Mouse (Mus musculus): ENCODE data around the gene Fbn1.

The Fbn1 gene

GRCm38 (mm10) chr2:125454781-125455180 is 53.0 kb downstream of the Fbn1 start:
- DNase-seq (ENCODE audit: low spot score) = no peak

- DNase-seq (ENCODE audit: low spot score) = no peak
Measured at GRCm38 (mm10) chr2:125452369-125453097, 55.3 kb downstream of the Fbn1 start.

GRCm38 (mm10) chr2:125449361-125449760 is 58.4 kb downstream of the Fbn1 start:
- DNase-seq (ENCODE audit: low spot score) = no peak

- no peak for DNase-seq (ENCODE audit: low spot score)
Measured at GRCm38 (mm10) chr2:125448881-125449280, 58.9 kb downstream of the Fbn1 start.

GRCm38 (mm10) chr2:125447274-125447898 is 60.4 kb downstream of the Fbn1 start:
- no peak for DNase-seq (ENCODE audit: low spot score)

GRCm38 (mm10) chr2:125438381-125438780 is 69.4 kb downstream of the Fbn1 start:
- DNase-seq (ENCODE audit: low spot score) = no peak

GRCm38 (mm10) chr2:125436240-125436639 is 71.6 kb downstream of the Fbn1 start:
- no peak for DNase-seq (ENCODE audit: low spot score)

- DNase-seq (ENCODE audit: low spot score) = no peak
Measured at GRCm38 (mm10) chr2:125433524-125433923, 74.3 kb downstream of the Fbn1 start.

- DNase-seq (ENCODE audit: low spot score) = no peak
Measured at GRCm38 (mm10) chr2:125431491-125431890, 76.3 kb downstream of the Fbn1 start.

GRCm38 (mm10) chr2:125428811-125429438 is 78.9 kb downstream of the Fbn1 start:
- DNase-seq (ENCODE audit: low spot score) = no peak

- no peak for DNase-seq (ENCODE audit: low spot score)
Measured at GRCm38 (mm10) chr2:125420604-125421003, 87.2 kb downstream of the Fbn1 start.

GRCm38 (mm10) chr2:125419681-125420080 is 88.1 kb downstream of the Fbn1 start:
- DNase-seq (ENCODE audit: low spot score) = no peak

GRCm38 (mm10) chr2:125418546-125418945 is 89.2 kb downstream of the Fbn1 start:
- no peak for DNase-seq (ENCODE audit: low spot score)

GRCm38 (mm10) chr2:125416541-125417245 is 91.1 kb downstream of the Fbn1 start:
- no peak for DNase-seq (ENCODE audit: low spot score)

- DNase-seq (ENCODE audit: low spot score) = no peak
Measured at GRCm38 (mm10) chr2:125412351-125412750, 95.4 kb downstream of the Fbn1 start.

GRCm38 (mm10) chr2:125411777-125412176 is 96.0 kb downstream of the Fbn1 start:
- no peak for DNase-seq (ENCODE audit: low spot score)

GRCm38 (mm10) chr2:125404509-125405105 is 103.2 kb downstream of the Fbn1 start:
- DNase-seq (ENCODE audit: low spot score) = no peak

- DNase-seq (ENCODE audit: low spot score) = no peak
Measured at GRCm38 (mm10) chr2:125402276-125402675, 105.5 kb downstream of the Fbn1 start.

- no peak for DNase-seq (ENCODE audit: low spot score)
Measured at GRCm38 (mm10) chr2:125400121-125400520, 107.7 kb downstream of the Fbn1 start.

- DNase-seq (ENCODE audit: low spot score) = no peak
Measured at GRCm38 (mm10) chr2:125397796-125398195, 110.0 kb downstream of the Fbn1 start.

GRCm38 (mm10) chr2:125394428-125395101 is 113.2 kb downstream of the Fbn1 start:
- DNase-seq (ENCODE audit: low spot score) = no peak

GRCm38 (mm10) chr2:125391582-125391981 is 116.2 kb downstream of the Fbn1 start:
- DNase-seq (ENCODE audit: low spot score) = no peak

All from ovary, postnatal 14 days (tissue).